Mouse (Mus musculus) liver, postnatal 0 days (tissue): ENCODE data around the gene Hcar2. TPM values are rescaled to one million over a fixed set of nuclear protein-coding genes. Genes with fewer than 3 reads are reported as not detected.
A peak's percentile ranks its signal among the peaks of the same experiment; 100 is the strongest.

Experiments used
- ATAC-seq: fragments of 200-750 bp; cut with Nextera tagmentation; 2 replicates; pipeline ENCODE4 v1.8.0; 2017; ENCODE audit warnings: mild to moderate bottlenecking, moderate library complexity
- DNase-seq: peaks from one replicate; pipeline ENCODE4 v3.0.0-alpha.2; 2016
- H3K27ac ChIP-seq: fragments of 300-500 bp; sonication (generic); 2 replicates; pipeline ENCODE4 v1.5.1; 2014; ENCODE audit warnings: antibody characterized with exemption, moderate library complexity, mild to moderate bottlenecking, low read depth
- H3K27me3 ChIP-seq: fragments of 300-500 bp; sonication (generic); 2 replicates; pipeline ENCODE4 v1.6.1; 2014; ENCODE audit warnings: low read length, control low read depth, mixed read lengths; ENCODE audit not compliant: insufficient read depth
- H3K36me3 ChIP-seq: fragments of 300-500 bp; sonication (generic); replicated peaks from 2 replicates; pipeline ENCODE4 v1.6.1; 2014; ENCODE audit warnings: mild to moderate bottlenecking, control low read depth, low read length, moderate library complexity, mixed read lengths; ENCODE audit not compliant: insufficient read depth
- H3K4me1 ChIP-seq: fragments of 300-500 bp; sonication (generic); 2 replicates; pipeline ENCODE4 v1.6.1; 2014; ENCODE audit warnings: antibody characterized with exemption, mild to moderate bottlenecking, control low read depth; ENCODE audit not compliant: insufficient read depth
- H3K4me2 ChIP-seq: fragments of 300-500 bp; sonication (generic); 2 replicates; pipeline ENCODE4 v1.6.1; 2014; ENCODE audit warnings: low read depth, mild to moderate bottlenecking, low read length, moderate library complexity, mixed read lengths
- H3K4me3 ChIP-seq: fragments of 300-500 bp; sonication (generic); 2 replicates; pipeline ENCODE4 v1.5.1; 2014; ENCODE audit warnings: low read depth, low read length
- H3K9ac ChIP-seq: fragments of 300-500 bp; sonication (generic); replicated peaks from 2 replicates; pipeline ENCODE4 v1.6.1; 2014; ENCODE audit warnings: mild to moderate bottlenecking, moderate library complexity
- H3K9me3 ChIP-seq: fragments of 300-500 bp; sonication (generic); 2 replicates; pipeline ENCODE4 v1.6.1; 2016; ENCODE audit warnings: mild to moderate bottlenecking, control low read depth, low read length, mixed read lengths
- CTCF ChIP-seq: sonication (generic); IDR thresholded peaks from 2 replicates; pipeline ENCODE4 v1.5.1; 2016; ENCODE audit warnings: antibody characterized with exemption, low read depth
- EP300 ChIP-seq: IDR thresholded peaks from 2 replicates; pipeline ENCODE4 v1.6.1; 2016; ENCODE audit warnings: antibody characterized with exemption, low read depth, mild to moderate bottlenecking
- WGBS: fragments of 180-500 bp; shearing (Covaris S2); extraction: QIAGEN DNeasy Blood & Tissue Kit; methylation state at CpG from one replicate; pipeline ENCODE4 v1.1.7; 2014; ENCODE audit not compliant: insufficient replicate concordance; 5-methylcytosine and 5-hydroxymethylcytosine counted together
- polyA plus RNA-seq: library from polyadenylated mRNA; unstranded; fragments of >200 nt; fragmentation: Nextera tagmentation; extraction: Ambion mirVana; gene quantifications from 2 replicates; pipeline ENCODE4 v1.2.1, GENCODE M21; 2015

The Hcar2 gene
- polyA plus RNA-seq, 1 experiment from 2014 or later, result 0.22 TPM

- no peaks in the 10 kb centered on the region for H3K36me3 ChIP-seq
- DNase-seq, result no peak
Measured at GRCm38 (mm10) chr5:123897352-123897751, 32.1 kb upstream of the Hcar2 start.

GRCm38 (mm10) chr5:123896395-123896794 is 31.1 kb upstream of the Hcar2 start:
- TF ChIP-seq CTCF (no peak), EP300 (no peak)
- H3K36me3 ChIP-seq, result no peaks in the 10 kb centered on the region
- H3K9me3 ChIP-seq, result no peaks in the 10 kb centered on the region
- no peak overlapping the region for H3K27ac ChIP-seq
- no peaks in the 10 kb centered on the region for H3K4me1 ChIP-seq
- no peak for DNase-seq
- 76% methylated on average over 11 of the region's 11 CpGs for WGBS
- no peak overlapping the region for H3K4me3 ChIP-seq
- no peak overlapping the region for H3K4me2 ChIP-seq
- no peaks in the 10 kb centered on the region for H3K27me3 ChIP-seq
- H3K9ac ChIP-seq, result no peak overlapping the region
- no peak for ATAC-seq

More at GRCm38 (mm10) chr5:123897352-123897751, 32.1 kb upstream of the Hcar2 start:
- Histone ChIP-seq H3K27ac (no peak overlapping the region), H3K27me3 (no peaks in the 10 kb centered on the region), H3K4me3 (no peak overlapping the region), H3K9ac (no peak overlapping the region), H3K9me3 (no peaks in the 10 kb centered on the region), H3K4me1 (no peaks in the 10 kb centered on the region), H3K4me2 (no peak overlapping the region)
- WGBS, result 45% methylated on average over 13 of the region's 13 CpGs
- no peak for ATAC-seq
- TF ChIP-seq EP300 (no peak), CTCF (no peak)

- Histone ChIP-seq H3K36me3 (no peaks in the 10 kb centered on the region), H3K9me3 (no peaks in the 10 kb centered on the region), H3K27me3 (no peaks in the 10 kb centered on the region), H3K4me3 (no peak overlapping the region), H3K27ac (no peak overlapping the region), H3K4me2 (no peak overlapping the region), H3K9ac (no peak overlapping the region), H3K4me1 (no peaks in the 10 kb centered on the region)
- WGBS, result 64% methylated on average over 5 of the region's 5 CpGs
- DNase-seq, result no peak
- no peak for TF ChIP-seq CTCF
- TF ChIP-seq EP300, result no peak
- ATAC-seq, result no peak
Measured at GRCm38 (mm10) chr5:123893520-123893919, 28.2 kb upstream of the Hcar2 start.

- no peaks in the 10 kb centered on the region for H3K27me3 ChIP-seq
- DNase-seq, result peak; percentile 64
- WGBS, result 26% methylated on average over 6 of the region's 6 CpGs
- H3K4me3 ChIP-seq, result no peak overlapping the region
- H3K27ac ChIP-seq, result no peak overlapping the region
- H3K4me2 ChIP-seq, result no peak overlapping the region
- H3K9ac ChIP-seq, result no peak overlapping the region
- no peaks in the 10 kb centered on the region for H3K4me1 ChIP-seq
- TF ChIP-seq CTCF (no peak), EP300 (no peak)
- peak; percentile 48; the same call in 1 of the 2 replicates for ATAC-seq
- H3K36me3 ChIP-seq, result no peaks in the 10 kb centered on the region
- no peaks in the 10 kb centered on the region for H3K9me3 ChIP-seq
Measured at GRCm38 (mm10) chr5:123891669-123892068, 26.4 kb upstream of the Hcar2 start.

GRCm38 (mm10) chr5:123890987-123891386 is 25.7 kb upstream of the Hcar2 start:
- no peaks in the 10 kb centered on the region for H3K36me3 ChIP-seq
- ATAC-seq, result peak; percentile 64; the same call in 1 of the 2 replicates
- no peaks in the 10 kb centered on the region for H3K9me3 ChIP-seq
- H3K9ac ChIP-seq, result no peak overlapping the region
- no peak for TF ChIP-seq CTCF
- TF ChIP-seq EP300, result no peak
- no peak overlapping the region for H3K27ac ChIP-seq
- DNase-seq, result no peak
- no peak overlapping the region for H3K4me3 ChIP-seq
- H3K4me1 ChIP-seq, result no peaks in the 10 kb centered on the region
- no peak overlapping the region for H3K4me2 ChIP-seq
- no peaks in the 10 kb centered on the region for H3K27me3 ChIP-seq
- WGBS, result 65% methylated on average over 5 of the region's 5 CpGs

- no peak overlapping the region for H3K4me2 ChIP-seq
Measured at GRCm38 (mm10) chr5:123890312-123890711, 25.0 kb upstream of the Hcar2 start.

GRCm38 (mm10) chr5:123886365-123886764 is 21.1 kb upstream of the Hcar2 start:
- Histone ChIP-seq H3K9ac (no peak overlapping the region), H3K4me2 (no peak overlapping the region)
- no peak for ATAC-seq

More at GRCm38 (mm10) chr5:123890312-123890711, 25.0 kb upstream of the Hcar2 start:
- Histone ChIP-seq H3K27ac (no peak overlapping the region), H3K9me3 (no peaks in the 10 kb centered on the region), H3K4me1 (no peaks in the 10 kb centered on the region), H3K27me3 (no peaks in the 10 kb centered on the region), H3K9ac (no peak overlapping the region), H3K36me3 (no peaks in the 10 kb centered on the region), H3K4me3 (no peak overlapping the region)
- 71% methylated on average over 2 of the region's 2 CpGs for WGBS
- DNase-seq, result no peak
- TF ChIP-seq CTCF (no peak), EP300 (no peak)
- no peak for ATAC-seq

More at GRCm38 (mm10) chr5:123886365-123886764, 21.1 kb upstream of the Hcar2 start:
- Histone ChIP-seq H3K4me3 (no peak overlapping the region), H3K4me1 (no peaks in the 10 kb centered on the region), H3K9me3 (no peaks in the 10 kb centered on the region), H3K27ac (no peak overlapping the region), H3K36me3 (no peaks in the 10 kb centered on the region), H3K27me3 (no peaks in the 10 kb centered on the region)
- DNase-seq, result no peak
- TF ChIP-seq EP300 (no peak), CTCF (no peak)
- WGBS, result 43% methylated on average over 3 of the region's 3 CpGs
